In the genomic region with DNA sequence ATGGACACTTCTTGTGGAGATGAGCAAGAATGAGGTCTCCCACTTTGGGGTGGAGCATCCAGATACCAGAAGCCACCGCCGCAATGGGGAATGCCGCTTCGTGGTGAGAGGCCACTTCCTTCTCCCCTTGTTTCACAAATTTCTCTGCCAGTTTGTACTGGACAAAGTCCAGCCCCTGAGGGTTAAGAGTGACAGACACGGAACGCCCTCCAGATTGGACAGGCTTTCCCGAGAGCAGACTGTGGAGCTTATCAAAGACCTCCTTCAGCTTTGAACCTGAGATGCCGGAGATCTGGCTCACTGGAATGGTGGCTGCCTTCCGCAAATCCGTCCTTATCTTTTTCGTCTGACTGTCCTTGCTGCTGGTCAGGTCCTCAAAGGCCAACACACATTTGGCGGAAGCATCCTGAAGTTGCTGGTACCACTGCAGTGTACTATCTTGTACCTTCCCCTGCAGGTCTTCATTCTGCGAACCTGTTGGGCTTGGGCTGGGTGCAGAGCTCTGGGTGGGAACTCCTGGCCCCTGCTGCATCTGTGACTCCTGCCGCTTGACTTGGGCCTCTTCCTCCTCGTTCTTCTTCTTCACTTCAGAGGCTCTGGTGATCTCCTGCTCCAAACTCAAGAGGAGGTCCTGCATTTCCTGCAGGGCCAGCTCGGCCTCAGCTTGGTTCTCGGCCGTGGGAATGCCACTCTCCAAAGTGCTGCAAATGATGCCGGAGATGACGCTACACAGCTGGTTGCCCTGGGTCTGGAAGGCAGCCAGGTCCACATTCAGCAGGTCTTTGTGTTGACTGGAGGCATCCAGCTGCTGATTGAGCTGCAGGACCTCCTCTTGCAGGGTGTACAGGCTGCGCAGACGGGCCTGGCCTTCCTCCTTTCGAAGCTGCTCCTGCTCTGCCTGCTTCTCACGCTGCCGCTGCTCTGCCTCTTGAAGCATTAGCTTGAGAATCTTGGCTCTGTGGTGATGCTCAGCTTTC, we compare ENCODE assay signal across 14 mouse cellular contexts. TPM values are rescaled to one million over a fixed set of nuclear protein-coding genes. Genes with fewer than 3 reads are reported as not detected.
A peak's percentile ranks its signal among the peaks of the same experiment; 100 is the strongest.
DNase-seq lines count a peak whose midpoint lies in the region; ATAC-seq and TF ChIP-seq lines count a peak whose summit lies in the region.
"Had no signal": no experiment of that assay in that cellular context is flagged by ENCODE, and none has a peak within 500 bp of the region (broad histone marks: within the 10 kb centered on the region; RNA-seq: fewer than 3 reads in every experiment).

No protein-coding gene starts in this region.

- H3K9me3 ChIP-seq in heart, embryonic 12.5 days (replicated peaks): no peaks in the 10 kb centered on the region
- H3K9me3 ChIP-seq in heart, embryonic 10.5 days: no peaks in the 10 kb centered on the region
- H3K9me3 ChIP-seq in liver, embryonic 15.5 days (replicated peaks): no peaks in the 10 kb centered on the region
- H3K9me3 ChIP-seq: forebrain, embryonic 12.5 days; hindbrain, embryonic 13.5 days; limb, embryonic 15.5 days; neural tube, embryonic 15.5 days had no signal

- H3K9ac ChIP-seq in heart, embryonic 12.5 days: no peak overlapping the region
- H3K9ac ChIP-seq in liver, embryonic 15.5 days: no peak overlapping the region
- H3K9ac ChIP-seq: forebrain, embryonic 12.5 days; hindbrain, embryonic 13.5 days; limb, embryonic 15.5 days; neural tube, embryonic 15.5 days had no signal

- 45% methylated on average over 25 of the region's 25 CpGs for WGBS in heart, embryonic 12.5 days
- WGBS in heart, embryonic 10.5 days: 66% methylated on average over 25 of the region's 25 CpGs
- 9% methylated on average over 25 of the region's 25 CpGs for WGBS in bone marrow, adult 2 months
- 37% methylated on average over 25 of the region's 25 CpGs for WGBS in liver, embryonic 15.5 days (ENCODE audit: insufficient replicate concordance)

- no peaks in the 10 kb centered on the region for H3K27me3 ChIP-seq in heart, embryonic 12.5 days (replicated peaks)
- no peaks in the 10 kb centered on the region for H3K27me3 ChIP-seq in heart, embryonic 10.5 days (ENCODE audit: insufficient read depth, poor library complexity, severe bottlenecking)
- H3K27me3 ChIP-seq in liver, embryonic 15.5 days: no peaks in the 10 kb centered on the region
- H3K27me3 ChIP-seq: forebrain, embryonic 12.5 days; hindbrain, embryonic 13.5 days; limb, embryonic 15.5 days; neural tube, embryonic 15.5 days had no signal

- TF ChIP-seq POLR2A in bone marrow, adult 2 months (IDR thresholded peaks at IDR 0.05; ENCODE audit: borderline replicate concordance, control insufficient read depth, low read depth, low read length): peak; percentile 12; the same call in 1 of the 2 replicates

- 0 out of 2 replicates have a peak, but pooled peaks have one; percentile 2 for TF ChIP-seq CTCF in bone marrow, adult 2 months (IDR thresholded peaks at IDR 0.05; ENCODE audit: control insufficient read depth, insufficient read depth, low read length)

- H3K27ac ChIP-seq in heart, embryonic 12.5 days (ENCODE audit: poor library complexity, severe bottlenecking): no peak overlapping the region
- no peak overlapping the region for H3K27ac ChIP-seq in heart, embryonic 10.5 days
- H3K27ac ChIP-seq in bone marrow, adult 2 months (ENCODE audit: control insufficient read depth, insufficient read depth, low read depth, low read length, poor library complexity): peak overlapping the region; percentile 4
- no peak overlapping the region for H3K27ac ChIP-seq in liver, embryonic 15.5 days (replicated peaks)
- H3K27ac ChIP-seq: forebrain, embryonic 12.5 days; hindbrain, embryonic 13.5 days; limb, embryonic 15.5 days; neural tube, embryonic 15.5 days had no signal

- no peaks in the 10 kb centered on the region for H3K36me3 ChIP-seq in heart, embryonic 12.5 days
- H3K36me3 ChIP-seq in heart, embryonic 10.5 days: no peaks in the 10 kb centered on the region
- no peaks in the 10 kb centered on the region for H3K36me3 ChIP-seq in liver, embryonic 15.5 days (replicated peaks)
- H3K36me3 ChIP-seq: forebrain, embryonic 12.5 days; hindbrain, embryonic 13.5 days; limb, embryonic 15.5 days; neural tube, embryonic 15.5 days had no signal

- no peak overlapping the region for H3K4me3 ChIP-seq in heart, embryonic 12.5 days
- H3K4me3 ChIP-seq in heart, embryonic 10.5 days: no peak overlapping the region
- H3K4me3 ChIP-seq in bone marrow, adult 2 months (replicated peaks; ENCODE audit: control insufficient read depth, low read depth, low read length): peak overlapping the region; percentile 43
- H3K4me3 ChIP-seq in liver, embryonic 15.5 days (replicated peaks): no peak overlapping the region
- H3K4me3 ChIP-seq: forebrain, embryonic 12.5 days; hindbrain, embryonic 13.5 days; limb, embryonic 15.5 days; neural tube, embryonic 15.5 days had no signal

- ATAC-seq in heart, embryonic 12.5 days (ENCODE audit: insufficient number of reproducible peaks, low FRiP score): no peak; the same call in 1 of the 2 replicates
- no peak for ATAC-seq in liver, embryonic 15.5 days (ENCODE audit: insufficient read depth)
- ATAC-seq in neutrophil, adult 5-6 weeks (ENCODE audit: extremely low read depth, insufficient number of reproducible peaks, low FRiP score, poor library complexity, severe bottlenecking): 0 out of 2 replicates have a peak, but pooled peaks have one; percentile 30
- ATAC-seq in frontal cortex, adult (ENCODE audit: low TSS enrichment): no peak

- H3K4me2 ChIP-seq in heart, embryonic 12.5 days: peak overlapping the region; percentile 30
- H3K4me2 ChIP-seq in liver, embryonic 15.5 days: 0 out of 2 replicates have a peak overlapping the region, but pooled peaks have one; percentile 15
- H3K4me2 ChIP-seq: forebrain, embryonic 12.5 days; hindbrain, embryonic 13.5 days; limb, embryonic 15.5 days; neural tube, embryonic 15.5 days had no signal

- no peak for DNase-seq in heart, embryonic 10.5 days (ENCODE audit: low spot score)
- no peak for DNase-seq in ovary, postnatal 10 days (ENCODE audit: low spot score)
- DNase-seq in cerebellum, adult 9-10 months: no peak
- DNase-seq: adrenal gland, postnatal 10 days; cerebellum, postnatal 25 days had no signal

- peaks cover 13% of the 10 kb centered on the region for H3K4me1 ChIP-seq in heart, embryonic 12.5 days (replicated peaks)
- peaks cover 11% of the 10 kb centered on the region; the same call in 1 of the 2 replicates for H3K4me1 ChIP-seq in heart, embryonic 10.5 days
- H3K4me1 ChIP-seq in bone marrow, adult 2 months (ENCODE audit: control insufficient read depth, insufficient read depth, low read length): peaks cover 7% of the 10 kb centered on the region
- no peaks in the 10 kb centered on the region for H3K4me1 ChIP-seq in liver, embryonic 15.5 days (replicated peaks)
- H3K4me1 ChIP-seq: forebrain, embryonic 12.5 days; hindbrain, embryonic 13.5 days; neural tube, embryonic 15.5 days had no signal

RNA-seq across cellular contexts. Expression of gene Cul3, which starts 43.6 kb away (rescaled TPM):
- polyA plus RNA-seq in heart, embryonic 12.5 days (2016; fragmentation: Nextera tagmentation; extraction: Ambion mirVana): 20.4 and 21.4 TPM in 2 replicates
- 20.0 and 26.2 TPM in 2 replicates for polyA plus RNA-seq in heart, embryonic 10.5 days (2016; fragmentation: Nextera tagmentation; extraction: Ambion mirVana)
- 29.7 and 48.5 TPM in 2 replicates for polyA plus RNA-seq in bone marrow, adult 2 months (2011; ENCODE audit: insufficient read depth, insufficient read length, low replicate concordance, missing spikeins)
- polyA plus RNA-seq in liver, embryonic 15.5 days (2015; fragmentation: Nextera tagmentation; extraction: Ambion mirVana): 13.1 and 16.2 TPM in 2 replicates
- total RNA-seq in neutrophil, adult 5-6 weeks (2017): 273 and 434 TPM in 2 replicates
